ENCODE assay signal across 8 mouse cellular contexts in genomic region chr4:128733496-128733895, GRCm38 (mm10). TPM values are rescaled to one million over a fixed set of nuclear protein-coding genes. Genes with fewer than 3 reads are reported as not detected.
A peak's percentile ranks its signal among the peaks of the same experiment; 100 is the strongest.
DNase-seq lines count a peak whose midpoint lies in the region; ATAC-seq and TF ChIP-seq lines count a peak whose summit lies in the region.

No protein-coding gene starts in this region.

- peak; percentile 27 to 42 for DNase-seq in spleen, adult 18-20 months
- no peak for DNase-seq in spleen, postnatal 4 days (ENCODE audit: low spot score in 2 of 2)
- no peak for DNase-seq in left cerebral cortex, adult 11 months (ENCODE audit: low spot score)
- no peak for DNase-seq in thymus, postnatal 4 days
- no peak for DNase-seq in frontal cortex, postnatal 25 days (ENCODE audit: low spot score in 2 of 2)

- peak overlapping the region; percentile 86 for H3K27ac ChIP-seq in forebrain, embryonic 16.5 days (ENCODE audit: low read length)
- 0 out of 2 replicates have a peak overlapping the region, but pooled peaks have one; percentile 22 for H3K27ac ChIP-seq in limb, embryonic 13.5 days

- ATAC-seq in forebrain, embryonic 16.5 days = no peak
- no peak for ATAC-seq in limb, embryonic 13.5 days (ENCODE audit: low FRiP score, low read depth)

- no peaks in the 10 kb centered on the region for H3K27me3 ChIP-seq in forebrain, embryonic 16.5 days (replicated peaks; ENCODE audit: control insufficient read depth, insufficient read depth, low read length)
- no peaks in the 10 kb centered on the region for H3K27me3 ChIP-seq in limb, embryonic 13.5 days
- no peaks in the 10 kb centered on the region for H3K27me3 ChIP-seq in myocyte (ENCODE audit: control insufficient read depth, insufficient read depth, insufficient read length)

- H3K4me3 ChIP-seq in forebrain, embryonic 16.5 days (replicated peaks; ENCODE audit: low read length) = no peak overlapping the region; the same call in 1 of the 2 replicates
- no peak overlapping the region for H3K4me3 ChIP-seq in limb, embryonic 13.5 days
- H3K4me3 ChIP-seq in myocyte = no peak overlapping the region

- no peak for TF ChIP-seq POLR2A in myocyte (IDR thresholded peaks at IDR 0.05; ENCODE audit: insufficient read length, low read depth)

- no peak overlapping the region for H3ac ChIP-seq in myocyte (ENCODE audit: control insufficient read depth, insufficient read length)

- H3K4me1 ChIP-seq in forebrain, embryonic 16.5 days (replicated peaks; ENCODE audit: control insufficient read depth, insufficient read depth, low read length) = peaks cover 90% of the 10 kb centered on the region
- peaks cover 93% of the 10 kb centered on the region for H3K4me1 ChIP-seq in limb, embryonic 13.5 days

- 25% methylated on average over 6 of the region's 6 CpGs for WGBS in forebrain, embryonic 16.5 days
- WGBS in limb, embryonic 13.5 days = 65% methylated on average over 6 of the region's 6 CpGs

- H3K79me2 ChIP-seq in myocyte (ENCODE audit: control insufficient read depth, insufficient read depth) = peaks cover 100% of the 10 kb centered on the region

- H3K9me3 ChIP-seq in forebrain, embryonic 16.5 days (ENCODE audit: control insufficient read depth, low read length) = no peaks in the 10 kb centered on the region
- no peaks in the 10 kb centered on the region for H3K9me3 ChIP-seq in limb, embryonic 13.5 days

- H3K36me3 ChIP-seq in forebrain, embryonic 16.5 days (ENCODE audit: control insufficient read depth, insufficient read depth) = no peaks in the 10 kb centered on the region
- H3K36me3 ChIP-seq in limb, embryonic 13.5 days = peaks cover 30% of the 10 kb centered on the region
- no peaks in the 10 kb centered on the region for H3K36me3 ChIP-seq in myocyte (ENCODE audit: control insufficient read depth, insufficient read depth)

- peak overlapping the region; percentile 36 for H3K4me2 ChIP-seq in forebrain, embryonic 16.5 days (ENCODE audit: low read length)
- no peak overlapping the region for H3K4me2 ChIP-seq in limb, embryonic 13.5 days (replicated peaks)
- peak overlapping the region; percentile 50 for H3K4me2 ChIP-seq in myocyte (ENCODE audit: low read depth)

- H3K9ac ChIP-seq in forebrain, embryonic 16.5 days (replicated peaks; ENCODE audit: low read depth, low read length) = peak overlapping the region; percentile 34; the same call in 1 of the 2 replicates
- 0 out of 2 replicates have a peak overlapping the region, but pooled peaks have one; percentile 8 for H3K9ac ChIP-seq in limb, embryonic 13.5 days

TF ChIP-seq in myocyte, 11 proteins besides CTCF, POLR2A, EP300 and RAD21:
- TF ChIP-seq TCF3 (IDR thresholded peaks at IDR 0.05; ENCODE audit: insufficient read length, low read depth) (no peak), USF1 (IDR thresholded peaks at IDR 0.05; ENCODE audit: low read depth) (no peak), TCF12 (IDR thresholded peaks at IDR 0.05; ENCODE audit: insufficient read depth, poor library complexity, severe bottlenecking) (no peak), E2F4 (IDR thresholded peaks at IDR 0.05; ENCODE audit: insufficient read depth) (no peak), CEBPB (IDR thresholded peaks at IDR 0.05; ENCODE audit: insufficient read depth, poor library complexity, severe bottlenecking) (no peak), POLR2AphosphoS2 (IDR thresholded peaks at IDR 0.05; ENCODE audit: insufficient read length, low read depth) (peak; percentile 33), MYOD1 (IDR thresholded peaks at IDR 0.05; ENCODE audit: control insufficient read depth in 1 of 3, insufficient read length in 2 of 3, low read depth in 2 of 3) (no peak)
TF ChIP-seq in myocyte: peak in this region for 1.

RNA-seq across cellular contexts. Expression of gene A3galt2, which starts 21.7 kb away (rescaled TPM):
- polyA plus RNA-seq in forebrain, embryonic 16.5 days (2015; fragmentation: Nextera tagmentation; extraction: Ambion mirVana) = 0.43 and 0.63 TPM in 2 replicates
- polyA plus RNA-seq in limb, embryonic 13.5 days (2015; fragmentation: Nextera tagmentation; extraction: Ambion mirVana) = 0.09 and 0.15 TPM in 2 replicates
- polyA plus RNA-seq in myocyte (2012; fragmentation: generic; extraction: Trizol) = 0.13 TPM

Comparison
In these comparisons a context has a peak if more than half of its experiments do, and no peak if none do; other contexts are left out.
1. DNase-seq: peak in spleen, adult 18-20 months (2 of 2); none in spleen, postnatal 4 days (0 of 2), left cerebral cortex, adult 11 months (single experiment), thymus, postnatal 4 days (single experiment) and frontal cortex, postnatal 25 days (0 of 2).